Mouse (Mus musculus): Measurements from ENCODE around the gene Etnk1. TPM values are rescaled to one million over a fixed set of nuclear protein-coding genes. Genes with fewer than 3 reads are reported as not detected.

Etnk1 gene
- polyA plus RNA-seq, 1 experiment from 2014 or later: 16.3 TPM

DNA sequence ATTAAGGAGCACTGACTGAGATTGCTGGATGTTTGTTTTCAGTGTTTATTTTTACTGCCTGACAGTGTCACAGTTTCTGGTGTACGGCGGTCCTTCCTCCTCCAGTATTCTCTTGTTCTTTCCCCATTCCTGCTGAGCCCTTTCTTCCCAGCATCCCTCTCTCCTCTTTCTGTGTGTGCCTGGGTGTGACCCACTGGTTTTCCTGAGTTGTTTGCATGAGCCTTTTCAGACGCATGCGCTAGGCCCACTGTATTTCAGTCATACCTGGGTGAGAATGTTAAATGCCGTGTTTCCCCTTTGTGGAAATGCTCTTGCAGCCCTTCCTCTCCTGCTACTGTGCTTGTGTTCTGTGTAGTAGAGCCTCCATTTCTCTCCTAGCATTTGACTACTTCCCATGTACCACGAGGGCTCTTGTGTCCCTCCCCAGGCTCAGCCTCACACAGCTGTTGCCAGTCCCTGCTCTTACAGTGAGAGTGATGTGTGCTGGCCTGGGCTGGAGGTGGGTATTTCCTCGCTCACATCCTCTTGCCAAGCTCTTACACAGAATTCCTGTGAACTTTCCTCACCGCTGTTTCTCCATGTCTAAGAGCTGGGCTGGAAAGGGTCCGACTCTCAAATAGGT lies 24.6 kb downstream of the Etnk1 start:
- no peaks in the 10 kb centered on the region for H3K9me3 ChIP-seq (replicated peaks; ENCODE audit: control insufficient read depth, low read length)
- H3K4me3 ChIP-seq (replicated peaks; ENCODE audit: low read length): no peak overlapping the region
- H3K27ac ChIP-seq (ENCODE audit: low read length): peak overlapping the region; percentile 28
- peaks cover 8% of the 10 kb centered on the region for H3K36me3 ChIP-seq (ENCODE audit: control insufficient read depth, insufficient read depth, low read length)
- H3K9ac ChIP-seq (ENCODE audit: low read length): no peak overlapping the region
- H3K4me1 ChIP-seq (ENCODE audit: control insufficient read depth, insufficient read depth, low read length): peaks cover 2% of the 10 kb centered on the region; the same call in 1 of the 2 replicates
- ATAC-seq (ENCODE audit: insufficient read depth, low FRiP score): peak; percentile 68; the same call in 1 of the 2 replicates
- no peak overlapping the region for H3K4me2 ChIP-seq (ENCODE audit: low read depth, low read length)
- no peaks in the 10 kb centered on the region for H3K27me3 ChIP-seq (ENCODE audit: control insufficient read depth, insufficient read depth, low read length)
- WGBS: 62% methylated on average over 9 of the region's 9 CpGs

DNA sequence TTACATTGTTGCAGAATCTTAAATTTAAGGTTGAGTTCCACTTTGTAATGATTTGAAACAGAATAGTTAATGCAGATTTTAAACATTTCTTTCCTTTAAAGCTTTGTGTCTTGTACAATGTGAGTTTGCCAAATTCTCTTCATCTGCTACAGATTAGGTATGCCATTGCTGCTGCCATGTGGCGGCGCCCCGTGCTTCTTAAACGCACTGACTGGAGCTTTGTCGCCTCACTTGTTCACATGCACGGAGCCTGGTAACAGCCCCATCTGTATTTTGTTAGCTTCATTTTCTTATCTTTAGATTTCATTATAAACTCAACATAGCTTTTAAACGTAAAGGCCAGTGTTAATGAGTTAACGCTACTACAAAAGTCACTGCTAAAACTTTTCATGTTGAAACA lies 25.7 kb downstream of the Etnk1 start:
- Histone ChIP-seq H3K4me3 (replicated peaks; ENCODE audit: low read length) (no peak overlapping the region), H3K9ac (ENCODE audit: low read length) (no peak overlapping the region), H3K4me2 (ENCODE audit: low read depth, low read length) (no peak overlapping the region), H3K36me3 (ENCODE audit: control insufficient read depth, insufficient read depth, low read length) (peaks cover 9% of the 10 kb centered on the region), H3K4me1 (ENCODE audit: control insufficient read depth, insufficient read depth, low read length) (peaks cover 2% of the 10 kb centered on the region; the same call in 1 of the 2 replicates), H3K9me3 (replicated peaks; ENCODE audit: control insufficient read depth, low read length) (no peaks in the 10 kb centered on the region), H3K27ac (ENCODE audit: low read length) (no peak overlapping the region), H3K27me3 (ENCODE audit: control insufficient read depth, insufficient read depth, low read length) (no peaks in the 10 kb centered on the region)
- WGBS: 62% methylated on average over 8 of the region's 8 CpGs
- ATAC-seq (ENCODE audit: insufficient read depth, low FRiP score): no peak

DNA sequence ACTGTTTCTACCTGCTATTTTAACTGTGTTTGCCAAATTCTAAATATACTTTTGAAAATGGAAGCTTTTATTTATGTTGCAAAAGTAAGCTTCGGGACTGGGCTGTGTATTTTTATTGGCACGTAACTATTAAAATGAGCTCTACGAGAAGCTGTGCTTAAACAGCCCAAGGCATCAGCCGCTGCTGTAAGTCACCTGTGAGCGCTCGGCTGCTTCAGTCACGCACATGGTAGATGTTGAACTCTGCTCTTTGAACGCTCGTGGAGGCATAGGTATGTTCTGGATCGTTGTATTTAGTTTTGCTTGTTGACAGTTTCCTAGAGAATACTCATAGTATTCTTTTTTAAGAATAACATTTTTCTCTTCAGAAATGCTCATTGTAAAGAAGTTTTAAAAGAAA lies 26.1 kb downstream of the Etnk1 start:
- H3K36me3 ChIP-seq (ENCODE audit: control insufficient read depth, insufficient read depth, low read length): peaks cover 9% of the 10 kb centered on the region
- H3K4me2 ChIP-seq (ENCODE audit: low read depth, low read length): no peak overlapping the region
- H3K9me3 ChIP-seq (replicated peaks; ENCODE audit: control insufficient read depth, low read length): no peaks in the 10 kb centered on the region
- WGBS: 66% methylated on average over 10 of the region's 10 CpGs
- H3K27me3 ChIP-seq (ENCODE audit: control insufficient read depth, insufficient read depth, low read length): no peaks in the 10 kb centered on the region
- H3K27ac ChIP-seq (ENCODE audit: low read length): no peak overlapping the region
- no peak overlapping the region for H3K9ac ChIP-seq (ENCODE audit: low read length)
- peaks cover 2% of the 10 kb centered on the region; the same call in 1 of the 2 replicates for H3K4me1 ChIP-seq (ENCODE audit: control insufficient read depth, insufficient read depth, low read length)
- ATAC-seq (ENCODE audit: insufficient read depth, low FRiP score): no peak
- H3K4me3 ChIP-seq (replicated peaks; ENCODE audit: low read length): no peak overlapping the region

DNA sequence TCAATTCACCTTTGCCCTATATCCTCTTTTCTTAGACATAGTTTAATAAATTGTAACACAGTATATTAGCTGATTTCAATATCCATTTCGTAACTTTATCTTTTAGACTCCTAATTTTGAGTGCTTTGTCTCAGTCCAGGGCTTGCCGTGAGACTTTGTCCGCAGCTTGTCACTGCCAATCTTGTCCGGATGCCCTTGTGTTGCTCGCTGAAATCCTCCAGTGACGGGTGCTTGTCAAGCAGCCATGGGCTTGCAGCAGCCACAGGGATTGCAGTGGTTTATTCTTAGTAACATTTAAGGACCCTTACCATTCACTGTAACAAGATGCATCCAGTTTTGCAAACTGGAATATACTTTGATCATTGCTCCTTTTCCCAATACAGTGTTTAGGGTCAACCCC lies 26.6 kb downstream of the Etnk1 start:
- Histone ChIP-seq H3K27ac (ENCODE audit: low read length) (no peak overlapping the region), H3K27me3 (ENCODE audit: control insufficient read depth, insufficient read depth, low read length) (no peaks in the 10 kb centered on the region), H3K4me1 (ENCODE audit: control insufficient read depth, insufficient read depth, low read length) (peaks cover 2% of the 10 kb centered on the region; the same call in 1 of the 2 replicates), H3K4me3 (replicated peaks; ENCODE audit: low read length) (no peak overlapping the region), H3K9me3 (replicated peaks; ENCODE audit: control insufficient read depth, low read length) (no peaks in the 10 kb centered on the region), H3K36me3 (ENCODE audit: control insufficient read depth, insufficient read depth, low read length) (peaks cover 13% of the 10 kb centered on the region), H3K4me2 (ENCODE audit: low read depth, low read length) (no peak overlapping the region), H3K9ac (ENCODE audit: low read length) (no peak overlapping the region)
- 92% methylated on average over 6 of the region's 6 CpGs for WGBS
- no peak for ATAC-seq (ENCODE audit: insufficient read depth, low FRiP score)

DNA sequence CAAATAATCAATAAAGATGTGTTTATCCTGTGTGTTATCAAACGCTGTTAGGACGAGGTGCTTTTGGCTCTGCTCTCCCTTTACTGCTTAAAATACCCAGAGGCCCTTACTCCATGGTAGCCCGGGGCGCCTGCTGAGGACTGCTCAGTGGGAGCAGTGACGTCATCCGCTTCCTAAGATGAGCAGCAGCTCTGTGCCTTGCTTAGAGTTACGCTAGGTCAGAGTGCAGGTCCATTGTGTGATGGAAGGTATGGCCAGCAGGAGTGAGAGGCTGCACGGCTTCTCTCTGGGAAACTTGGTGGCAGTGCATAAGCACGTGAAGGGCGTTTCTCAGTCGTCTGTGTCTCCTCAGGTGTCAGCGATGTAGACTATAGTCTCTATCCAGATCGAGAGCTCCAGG lies 30.0 kb downstream of the Etnk1 start:
- H3K4me1 ChIP-seq (ENCODE audit: control insufficient read depth, insufficient read depth, low read length): no peaks in the 10 kb centered on the region
- no peak overlapping the region for H3K4me2 ChIP-seq (ENCODE audit: low read depth, low read length)
- no peak overlapping the region for H3K9ac ChIP-seq (ENCODE audit: low read length)
- peaks cover 18% of the 10 kb centered on the region for H3K36me3 ChIP-seq (ENCODE audit: control insufficient read depth, insufficient read depth, low read length)
- 83% methylated on average over 13 of the region's 13 CpGs for WGBS
- no peak for ATAC-seq (ENCODE audit: insufficient read depth, low FRiP score)
- no peak overlapping the region for H3K4me3 ChIP-seq (replicated peaks; ENCODE audit: low read length)
- H3K9me3 ChIP-seq (replicated peaks; ENCODE audit: control insufficient read depth, low read length): no peaks in the 10 kb centered on the region
- no peak overlapping the region for H3K27ac ChIP-seq (ENCODE audit: low read length)
- H3K27me3 ChIP-seq (ENCODE audit: control insufficient read depth, insufficient read depth, low read length): no peaks in the 10 kb centered on the region

DNA sequence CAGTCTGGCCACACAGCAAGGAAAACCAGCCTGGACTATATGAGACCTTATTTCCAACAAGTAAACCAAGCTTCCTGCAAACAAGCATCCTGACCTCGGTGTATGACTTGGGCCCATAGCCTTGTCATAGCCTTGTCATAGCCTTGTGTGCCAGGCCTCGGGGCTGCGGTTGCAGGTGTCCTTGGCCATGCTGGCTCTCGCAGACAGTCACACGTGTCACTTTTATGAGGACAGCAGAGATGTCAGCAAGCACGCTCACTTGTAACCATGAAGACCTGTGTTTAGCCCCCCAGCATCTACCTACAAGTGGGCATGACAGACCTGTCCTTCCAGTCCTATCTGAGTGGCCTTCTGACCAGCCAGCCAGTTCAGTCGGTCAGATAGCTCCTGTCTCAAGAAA lies 31.4 kb downstream of the Etnk1 start:
- H3K4me2 ChIP-seq (ENCODE audit: low read depth, low read length): no peak overlapping the region
- 85% methylated on average over 7 of the region's 7 CpGs for WGBS

DNA sequence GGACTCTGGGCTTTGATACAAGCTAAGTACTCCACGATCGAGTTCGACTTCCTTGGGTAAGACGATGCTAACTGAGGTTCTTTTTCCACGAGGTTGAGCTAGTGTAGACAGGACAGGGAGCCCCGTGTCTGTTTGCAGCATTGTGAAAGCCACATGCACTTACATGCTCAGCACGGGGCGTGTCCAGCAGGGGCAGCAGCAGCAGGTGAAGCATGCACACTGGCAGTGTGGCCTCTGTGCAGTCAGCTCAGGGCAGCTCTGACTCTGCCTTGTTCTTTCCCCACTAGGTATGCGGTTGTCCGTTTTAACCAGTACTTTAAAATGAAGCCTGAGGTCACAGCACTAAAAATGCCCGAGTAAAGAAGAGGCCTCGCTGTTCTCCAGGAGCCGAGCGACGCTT lies 36.1 kb downstream of the Etnk1 start:
- H3K4me1 ChIP-seq (ENCODE audit: control insufficient read depth, insufficient read depth, low read length): no peaks in the 10 kb centered on the region
- H3K9me3 ChIP-seq (replicated peaks; ENCODE audit: control insufficient read depth, low read length): no peaks in the 10 kb centered on the region
- H3K27ac ChIP-seq (ENCODE audit: low read length): no peak overlapping the region
- H3K4me2 ChIP-seq (ENCODE audit: low read depth, low read length): no peak overlapping the region
- peaks cover 22% of the 10 kb centered on the region; the same call in 1 of the 2 replicates for H3K36me3 ChIP-seq (ENCODE audit: control insufficient read depth, insufficient read depth, low read length)
- 83% methylated on average over 15 of the region's 15 CpGs for WGBS
- no peak for ATAC-seq (ENCODE audit: insufficient read depth, low FRiP score)
- H3K4me3 ChIP-seq (replicated peaks; ENCODE audit: low read length): no peak overlapping the region
- no peak overlapping the region for H3K9ac ChIP-seq (ENCODE audit: low read length)
- no peaks in the 10 kb centered on the region for H3K27me3 ChIP-seq (ENCODE audit: control insufficient read depth, insufficient read depth, low read length)

More for the DNA sequence above, 31.4 kb downstream of the Etnk1 start:
- H3K4me3 ChIP-seq (replicated peaks; ENCODE audit: low read length): no peak overlapping the region
- no peaks in the 10 kb centered on the region for H3K27me3 ChIP-seq (ENCODE audit: control insufficient read depth, insufficient read depth, low read length)
- no peaks in the 10 kb centered on the region for H3K4me1 ChIP-seq (ENCODE audit: control insufficient read depth, insufficient read depth, low read length)
- no peak overlapping the region for H3K9ac ChIP-seq (ENCODE audit: low read length)
- no peak overlapping the region for H3K27ac ChIP-seq (ENCODE audit: low read length)
- ATAC-seq (ENCODE audit: insufficient read depth, low FRiP score): no peak
- H3K9me3 ChIP-seq (replicated peaks; ENCODE audit: control insufficient read depth, low read length): no peaks in the 10 kb centered on the region
- H3K36me3 ChIP-seq (ENCODE audit: control insufficient read depth, insufficient read depth, low read length): peaks cover 18% of the 10 kb centered on the region

DNA sequence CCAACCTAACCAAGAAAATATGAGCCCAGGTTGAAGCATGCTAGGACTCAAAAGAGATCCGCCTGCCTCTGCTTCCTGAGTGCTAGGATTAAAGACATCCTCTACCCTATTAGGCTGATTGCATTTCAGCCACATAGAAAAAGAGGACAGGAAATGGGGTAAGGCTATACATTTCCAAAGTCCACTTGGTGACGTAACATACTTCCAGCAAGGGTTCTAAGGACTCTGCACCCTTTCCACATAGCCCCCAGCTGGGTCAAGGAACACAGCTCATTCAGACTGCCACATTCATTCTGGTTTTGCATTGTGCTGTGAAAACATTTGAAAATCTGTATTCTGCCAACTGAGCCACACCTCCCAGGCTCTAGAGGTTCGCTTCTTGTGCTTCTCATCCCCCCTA lies 41.9 kb downstream of the Etnk1 start:
- Histone ChIP-seq H3K27ac (ENCODE audit: low read length) (no peak overlapping the region), H3K9ac (ENCODE audit: low read length) (no peak overlapping the region), H3K4me2 (ENCODE audit: low read depth, low read length) (no peak overlapping the region), H3K36me3 (ENCODE audit: control insufficient read depth, insufficient read depth, low read length) (peaks cover 13% of the 10 kb centered on the region), H3K4me1 (ENCODE audit: control insufficient read depth, insufficient read depth, low read length) (no peaks in the 10 kb centered on the region), H3K27me3 (ENCODE audit: control insufficient read depth, insufficient read depth, low read length) (no peaks in the 10 kb centered on the region), H3K4me3 (replicated peaks; ENCODE audit: low read length) (no peak overlapping the region), H3K9me3 (replicated peaks; ENCODE audit: control insufficient read depth, low read length) (peaks cover 5% of the 10 kb centered on the region; the same call in 1 of the 2 replicates)
- WGBS: 91% methylated on average over 3 of the region's 3 CpGs
- ATAC-seq (ENCODE audit: insufficient read depth, low FRiP score): no peak

DNA sequence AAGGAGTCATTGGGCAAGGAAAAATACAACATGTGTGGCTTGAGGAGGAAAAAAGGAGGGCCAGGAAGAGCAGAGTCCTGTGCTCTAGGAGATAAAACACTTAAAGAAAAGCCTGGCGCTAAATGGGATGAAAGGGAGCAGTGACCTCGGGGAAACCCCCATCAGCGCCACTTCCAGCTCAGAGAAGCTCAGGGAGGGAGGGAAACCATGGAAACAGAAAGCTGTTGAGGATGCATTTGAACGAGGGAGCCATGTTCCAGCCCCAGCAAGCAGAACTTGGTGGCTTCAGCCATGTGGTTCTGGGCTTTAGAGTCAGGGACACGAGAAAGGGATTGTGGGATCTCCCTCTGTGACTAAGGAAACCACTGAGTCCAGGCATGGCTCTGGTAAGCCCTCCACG lies 45.7 kb downstream of the Etnk1 start:
- no peak overlapping the region for H3K27ac ChIP-seq (ENCODE audit: low read length)
- no peak overlapping the region for H3K4me2 ChIP-seq (ENCODE audit: low read depth, low read length)
- H3K9ac ChIP-seq (ENCODE audit: low read length): no peak overlapping the region
- peaks cover 13% of the 10 kb centered on the region for H3K9me3 ChIP-seq (replicated peaks; ENCODE audit: control insufficient read depth, low read length)
- H3K36me3 ChIP-seq (ENCODE audit: control insufficient read depth, insufficient read depth, low read length): no peaks in the 10 kb centered on the region; the same call in none of the 2 replicates
- 82% methylated on average over 6 of the region's 6 CpGs for whole genome bisulfite sequencing
- no peaks in the 10 kb centered on the region for H3K27me3 ChIP-seq (ENCODE audit: control insufficient read depth, insufficient read depth, low read length)
- no peaks in the 10 kb centered on the region for H3K4me1 ChIP-seq (ENCODE audit: control insufficient read depth, insufficient read depth, low read length)
- no peak for ATAC-seq (ENCODE audit: insufficient read depth, low FRiP score)
- no peak overlapping the region for H3K4me3 ChIP-seq (replicated peaks; ENCODE audit: low read length)
